Mouse (Mus musculus) heart, postnatal 0 days (tissue): Measurements from ENCODE around the gene Col9a3. TPM values are rescaled to one million over a fixed set of nuclear protein-coding genes. Genes with fewer than 3 reads are reported as not detected.

Experiments
- ATAC-seq: fragments of 200-750 bp; cut with Nextera tagmentation; 2 replicates; pipeline ENCODE4 v1.8.0; 2017; ENCODE audit warnings: low read depth, moderate number of reproducible peaks, moderate library complexity; ENCODE audit not compliant: insufficient read depth
- DNase-seq: peaks from one replicate; pipeline ENCODE4 v3.0.0-alpha.2; 2016; ENCODE audit warnings: low spot score
- H3K27ac ChIP-seq: fragments of 300-500 bp; sonication (generic); 2 replicates; pipeline ENCODE4 v1.5.1; 2014; ENCODE audit warnings: low read depth, mild to moderate bottlenecking
- H3K27me3 ChIP-seq: fragments of 300-500 bp; sonication (generic); 2 replicates; pipeline ENCODE4 v1.6.1; 2014; ENCODE audit warnings: low read length, mixed read lengths; ENCODE audit not compliant: control insufficient read depth, insufficient read depth
- H3K36me3 ChIP-seq: fragments of 300-500 bp; sonication (generic); replicated peaks from 2 replicates; pipeline ENCODE4 v1.6.1; 2014; ENCODE audit warnings: low read length, mixed read lengths; ENCODE audit not compliant: control insufficient read depth, insufficient read depth
- H3K4me1 ChIP-seq: fragments of 300-500 bp; sonication (generic); 2 replicates; pipeline ENCODE4 v1.6.1; 2014; ENCODE audit warnings: antibody characterized with exemption; ENCODE audit not compliant: control insufficient read depth, insufficient read depth
- H3K4me2 ChIP-seq: fragments of 300-500 bp; sonication (generic); 2 replicates; pipeline ENCODE4 v1.6.1; 2014; ENCODE audit warnings: low read depth, mild to moderate bottlenecking, low read length, moderate library complexity
- H3K4me3 ChIP-seq: fragments of 300-500 bp; sonication (generic); 2 replicates; pipeline ENCODE4 v1.5.1; 2014; ENCODE audit warnings: low read depth, low read length
- H3K9ac ChIP-seq: fragments of 300-500 bp; sonication (generic); replicated peaks from 2 replicates; pipeline ENCODE4 v1.6.1; 2014; ENCODE audit warnings: low read depth, low read length, mixed read lengths
- H3K9me3 ChIP-seq: fragments of 300-500 bp; sonication (generic); replicated peaks from 2 replicates; pipeline ENCODE4 v1.6.1; 2016; ENCODE audit warnings: low read length; ENCODE audit not compliant: control insufficient read depth
- CTCF ChIP-seq: IDR thresholded peaks from 2 replicates; pipeline ENCODE4 v1.5.1; 2016; ENCODE audit warnings: antibody characterized with exemption, control low read depth, low read depth
- EP300 ChIP-seq: IDR thresholded peaks from 2 replicates; pipeline ENCODE4 v1.6.1; 2016; ENCODE audit warnings: antibody characterized with exemption, low read depth
- WGBS: fragments of 180-500 bp; shearing (Covaris S2); extraction: QIAGEN DNeasy Blood & Tissue Kit; methylation state at CpG from one replicate; pipeline ENCODE4 v1.1.7; 2014; 5-methylcytosine and 5-hydroxymethylcytosine counted together
- polyA plus RNA-seq: library from polyadenylated mRNA; unstranded; fragments of >200 nt; fragmentation: Nextera tagmentation; extraction: Ambion mirVana; gene quantifications from 2 replicates; pipeline ENCODE4 v1.2.1, GENCODE M21; 2015
- total RNA-seq: library from RNA; depleted of rRNA; stranded (reverse); fragments of >200 nt; gene quantifications from 2 replicates; pipeline ENCODE4 v1.2.3, GENCODE M21; 2014; ENCODE audit warnings: low replicate concordance; rRNA removed

The Col9a3 gene
- total and polyA plus RNA-seq, 2 experiments from 2014 or later = 0.77 to 1.3 TPM

DNA sequence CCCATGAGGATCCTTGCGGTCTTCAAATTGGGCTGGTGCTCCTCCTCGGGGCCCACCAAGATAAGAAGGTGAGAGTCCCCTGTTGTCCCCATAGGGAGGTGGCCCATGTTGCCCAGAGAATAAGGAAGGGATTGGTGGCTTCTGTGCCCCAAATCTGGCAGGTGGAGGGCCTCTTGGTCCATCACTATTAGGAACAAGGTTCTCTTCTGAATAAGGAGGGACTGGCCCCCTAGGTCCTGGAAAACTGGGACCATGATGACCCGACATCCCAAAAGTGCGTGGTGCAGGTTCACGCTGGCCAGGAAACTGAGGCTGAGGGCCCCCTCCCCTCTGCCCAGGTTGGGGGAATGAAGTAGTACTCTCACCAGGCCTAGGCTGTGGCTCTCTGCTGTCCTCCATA lies 62.9 kb downstream of the Col9a3 start:
- Histone ChIP-seq H3K4me1 (no peaks in the 10 kb centered on the region), H3K9ac (no peak overlapping the region), H3K9me3 (no peaks in the 10 kb centered on the region), H3K27me3 (no peaks in the 10 kb centered on the region), H3K27ac (no peak overlapping the region), H3K4me3 (no peak overlapping the region), H3K36me3 (peaks cover 24% of the 10 kb centered on the region), H3K4me2 (no peak overlapping the region)
- ATAC-seq (no peak), DNase-seq (no peak)
- 85% methylated on average over 5 of the region's 5 CpGs for WGBS
- no peak for TF ChIP-seq EP300
- TF ChIP-seq CTCF = no peak

GRCm38 (mm10) chr2:180662008-180662407 lies 64.4 kb downstream of the Col9a3 start:
- Histone ChIP-seq H3K4me2 (no peak overlapping the region), H3K36me3 (peaks cover 38% of the 10 kb centered on the region), H3K27ac (no peak overlapping the region), H3K27me3 (no peaks in the 10 kb centered on the region), H3K9me3 (no peaks in the 10 kb centered on the region), H3K4me3 (no peak overlapping the region), H3K4me1 (no peaks in the 10 kb centered on the region), H3K9ac (no peak overlapping the region)
- no peak for DNase-seq
- no peak for TF ChIP-seq CTCF
- TF ChIP-seq EP300 = no peak
- WGBS = 76% methylated on average over 4 of the region's 4 CpGs
- no peak for ATAC-seq

Other genes with a start within 250 kb of the Col9a3 start
- 0.50 TPM in 1 of 2 replicates, not detected in the other for gene Slco4a1, start 141.5 kb upstream of the Col9a3 start, total RNA-seq
- gene Slco4a1, start 141.5 kb upstream of the Col9a3 start, polyA plus RNA-seq = not detected in 2 replicates
- gene Ntsr1, start 97.8 kb upstream of the Col9a3 start, total RNA-seq = 0.08 and 1.1 TPM in 2 replicates
- 0.40 and 0.75 TPM in 2 replicates for gene Ntsr1, start 97.8 kb upstream of the Col9a3 start, polyA plus RNA-seq
- 40.5 and 54.3 TPM in 2 replicates for gene Mrgbp, start 16.5 kb upstream of the Col9a3 start, total RNA-seq
- gene Mrgbp, start 16.5 kb upstream of the Col9a3 start, polyA plus RNA-seq = 19.5 and 20.5 TPM in 2 replicates
- gene Ogfr, start 8.5 kb upstream of the Col9a3 start, total RNA-seq = 81.0 and 81.6 TPM in 2 replicates
- 33.0 and 39.3 TPM in 2 replicates for gene Ogfr, start 8.5 kb upstream of the Col9a3 start, polyA plus RNA-seq
- gene Tcfl5, start 44.9 kb downstream of the Col9a3 start, total RNA-seq = 0.04 and 0.12 TPM in 2 replicates
- not detected in 2 replicates for gene Tcfl5, start 44.9 kb downstream of the Col9a3 start, polyA plus RNA-seq
- gene Dido1, start 112.2 kb downstream of the Col9a3 start, total RNA-seq = 22.8 and 28.3 TPM in 2 replicates
- gene Dido1, start 112.2 kb downstream of the Col9a3 start, polyA plus RNA-seq = 9.9 and 12.2 TPM in 2 replicates
- gene Gid8, start 112.3 kb downstream of the Col9a3 start, total RNA-seq = 26.7 and 29.8 TPM in 2 replicates
- gene Gid8, start 112.3 kb downstream of the Col9a3 start, polyA plus RNA-seq = 51.9 and 52.6 TPM in 2 replicates
- 1.5 TPM in 1 of 2 replicates, not detected in the other for gene Slc17a9, start 127.5 kb downstream of the Col9a3 start, total RNA-seq
- gene Slc17a9, start 127.5 kb downstream of the Col9a3 start, polyA plus RNA-seq = 0.44 and 0.60 TPM in 2 replicates
- not detected in 2 replicates for gene Bhlhe23, start 179.1 kb downstream of the Col9a3 start, total RNA-seq
- gene Bhlhe23, start 179.1 kb downstream of the Col9a3 start, polyA plus RNA-seq = not detected in 2 replicates